In the genomic region with DNA sequence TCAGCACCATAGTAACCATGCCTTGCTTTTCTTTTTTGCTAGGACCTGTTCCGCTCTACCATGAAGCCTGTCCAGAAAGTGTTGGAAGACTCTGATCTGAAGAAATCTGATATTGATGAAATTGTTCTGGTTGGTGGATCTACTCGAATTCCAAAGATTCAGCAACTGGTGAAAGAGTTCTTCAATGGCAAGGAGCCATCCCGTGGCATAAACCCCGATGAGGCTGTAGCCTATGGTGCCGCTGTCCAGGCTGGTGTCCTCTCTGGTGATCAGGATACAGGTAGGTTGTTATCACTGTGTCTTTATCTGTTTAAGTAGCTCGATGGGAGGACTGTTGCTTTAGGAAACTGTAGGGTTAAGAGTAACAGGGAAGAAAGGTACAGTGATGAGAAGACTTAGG, we compare ENCODE assay signal across 11 mouse cellular contexts. TPM values are rescaled to one million over a fixed set of nuclear protein-coding genes. Genes with fewer than 3 reads are reported as not detected.
DNase-seq lines count a peak whose midpoint lies in the region; ATAC-seq and TF ChIP-seq lines count a peak whose summit lies in the region.
"Had no signal": no experiment of that assay in that cellular context is flagged by ENCODE, and none has a peak within 500 bp of the region (broad histone marks: within the 10 kb centered on the region; RNA-seq: fewer than 3 reads in every experiment).

No protein-coding gene starts in this region.

- no peak for ATAC-seq in lung, embryonic 14.5 days (ENCODE audit: insufficient read depth)
- no peak for ATAC-seq in forebrain, embryonic 13.5 days
- no peak for ATAC-seq in limb, embryonic 14.5 days (ENCODE audit: low FRiP score, low read depth)
- no peak for ATAC-seq in neural tube, embryonic 15.5 days (ENCODE audit: low FRiP score)
- ATAC-seq in megakaryocyte-erythroid progenitor cell, adult 5-6 weeks (replicated peaks; ENCODE audit: low FRiP score, low TSS enrichment, poor library complexity, severe bottlenecking), result no peak
- no peak for ATAC-seq in erythroid progenitor cell, adult 5-6 weeks (replicated peaks; ENCODE audit: low FRiP score, poor library complexity, severe bottlenecking)
- ATAC-seq: activated CD4-positive, CD25-positive, alpha-beta regulatory T cell, adult 4 months had no signal

- peak overlapping the region; percentile 62 for H3K4me2 ChIP-seq in lung, embryonic 14.5 days
- peak overlapping the region; percentile 77 for H3K4me2 ChIP-seq in forebrain, embryonic 13.5 days
- peak overlapping the region; percentile 76 for H3K4me2 ChIP-seq in limb, embryonic 14.5 days (replicated peaks; ENCODE audit: low read depth, low read length, severe bottlenecking)
- peak overlapping the region; percentile 69 for H3K4me2 ChIP-seq in neural tube, embryonic 15.5 days

- H3K9ac ChIP-seq in lung, embryonic 14.5 days, result no peak overlapping the region
- no peak overlapping the region for H3K9ac ChIP-seq in forebrain, embryonic 13.5 days
- no peak overlapping the region for H3K9ac ChIP-seq in limb, embryonic 14.5 days (ENCODE audit: low read depth, low read length, severe bottlenecking)
- no peak overlapping the region for H3K9ac ChIP-seq in neural tube, embryonic 15.5 days (replicated peaks)

- H3K4me1 ChIP-seq in lung, embryonic 14.5 days (ENCODE audit: insufficient read depth), result peaks cover 29% of the 10 kb centered on the region
- peaks cover 64% of the 10 kb centered on the region for H3K4me1 ChIP-seq in forebrain, embryonic 13.5 days
- peaks cover 37% of the 10 kb centered on the region for H3K4me1 ChIP-seq in limb, embryonic 14.5 days (ENCODE audit: control insufficient read depth, insufficient read depth, low read length)
- H3K4me1 ChIP-seq in neural tube, embryonic 15.5 days, result peaks cover 69% of the 10 kb centered on the region

- no peaks in the 10 kb centered on the region for H3K27me3 ChIP-seq in lung, embryonic 14.5 days (ENCODE audit: insufficient read depth, low read length)
- H3K27me3 ChIP-seq in forebrain, embryonic 13.5 days, result no peaks in the 10 kb centered on the region
- H3K27me3 ChIP-seq in limb, embryonic 14.5 days (ENCODE audit: control insufficient read depth, insufficient read depth, low read length), result no peaks in the 10 kb centered on the region
- H3K27me3 ChIP-seq in neural tube, embryonic 15.5 days (replicated peaks), result no peaks in the 10 kb centered on the region

- no peak overlapping the region for H3K27ac ChIP-seq in lung, embryonic 14.5 days (ENCODE audit: low read depth)
- no peak overlapping the region for H3K27ac ChIP-seq in forebrain, embryonic 13.5 days
- no peak overlapping the region for H3K27ac ChIP-seq in limb, embryonic 14.5 days (replicated peaks; ENCODE audit: low read depth, low read length)
- H3K27ac ChIP-seq in neural tube, embryonic 15.5 days (replicated peaks), result no peak overlapping the region

- no peaks in the 10 kb centered on the region for H3K9me3 ChIP-seq in lung, embryonic 14.5 days (ENCODE audit: low read depth, low read length)
- H3K9me3 ChIP-seq in forebrain, embryonic 13.5 days (replicated peaks), result no peaks in the 10 kb centered on the region
- no peaks in the 10 kb centered on the region for H3K9me3 ChIP-seq in limb, embryonic 14.5 days (ENCODE audit: control insufficient read depth, low read length)
- no peaks in the 10 kb centered on the region for H3K9me3 ChIP-seq in neural tube, embryonic 15.5 days (replicated peaks)

- 84% methylated on average over 6 of the region's 6 CpGs for WGBS in lung, embryonic 14.5 days
- WGBS in forebrain, embryonic 13.5 days, result 93% methylated on average over 6 of the region's 6 CpGs
- 90% methylated on average over 6 of the region's 6 CpGs for WGBS in limb, embryonic 14.5 days
- WGBS in neural tube, embryonic 15.5 days, result 91% methylated on average over 6 of the region's 6 CpGs

- H3K4me3 ChIP-seq in lung, embryonic 14.5 days (ENCODE audit: low read depth, low read length), result peak overlapping the region; percentile 94
- H3K4me3 ChIP-seq in forebrain, embryonic 13.5 days, result 0 out of 2 replicates have a peak overlapping the region, but pooled peaks have one; percentile 99
- H3K4me3 ChIP-seq in limb, embryonic 14.5 days (replicated peaks; ENCODE audit: low read length), result peak overlapping the region; percentile 98
- H3K4me3 ChIP-seq in neural tube, embryonic 15.5 days (replicated peaks), result peak overlapping the region; percentile 81; the same call in 1 of the 2 replicates

- no peak for TF ChIP-seq CTCF in lung, embryonic 14.5 days (IDR thresholded peaks at IDR 0.05; ENCODE audit: low read depth)

- no peak for TF ChIP-seq POLR2A in limb, embryonic 14.5 days (IDR thresholded peaks at IDR 0.05; ENCODE audit: borderline replicate concordance, extremely low read depth, insufficient read depth, insufficient read length)

- peaks cover 71% of the 10 kb centered on the region for H3K36me3 ChIP-seq in lung, embryonic 14.5 days (ENCODE audit: insufficient read depth)
- H3K36me3 ChIP-seq in forebrain, embryonic 13.5 days (ENCODE audit: poor library complexity, severe bottlenecking), result peaks cover 63% of the 10 kb centered on the region
- peaks cover 67% of the 10 kb centered on the region for H3K36me3 ChIP-seq in limb, embryonic 14.5 days (ENCODE audit: control insufficient read depth, insufficient read depth, low read length)
- H3K36me3 ChIP-seq in neural tube, embryonic 15.5 days, result peaks cover 56% of the 10 kb centered on the region

- no peak for DNase-seq in lung, embryonic 14.5 days
- no peak for DNase-seq in lung, postnatal 36 days
- DNase-seq in limb, embryonic 14.5 days (ENCODE audit: low spot score), result no peak
- DNase-seq in left cerebral cortex, adult 18-20 months (ENCODE audit: low spot score in 2 of 2), result no peak
- DNase-seq: lung, postnatal 10 days had no signal

RNA-seq across cellular contexts. Expression of gene Hspa5, which starts 2.7 kb away (rescaled TPM):
- 981 and 1,088 TPM in 2 replicates for polyA plus RNA-seq in lung, embryonic 14.5 days (2014; fragmentation: Nextera tagmentation; extraction: Ambion mirVana)
- polyA plus RNA-seq in forebrain, embryonic 13.5 days (2015; fragmentation: Nextera tagmentation; extraction: Ambion mirVana), result 424 and 446 TPM in 2 replicates
- polyA plus RNA-seq in limb, embryonic 14.5 days (2012; rRNA removed), result 780 and 914 TPM in 2 replicates
- 756 and 840 TPM in 2 replicates for polyA plus RNA-seq in limb, embryonic 14.5 days (2014; fragmentation: Nextera tagmentation; extraction: Ambion mirVana)
- polyA plus RNA-seq in neural tube, embryonic 15.5 days (2015; fragmentation: Nextera tagmentation; extraction: Ambion mirVana), result 475 and 549 TPM in 2 replicates
- 185 and 219 TPM in 2 replicates for total RNA-seq in megakaryocyte-erythroid progenitor cell, adult 5-6 weeks (2014; fragmentation: Nextera tagmentation)
- total RNA-seq in megakaryocyte-erythroid progenitor cell, adult 5-6 weeks (2017), result 866 and 884 TPM in 2 replicates
- total RNA-seq in erythroid progenitor cell, adult 5-6 weeks (2015; ENCODE audit: low replicate concordance), result 168 and 188 TPM in 2 replicates
- total RNA-seq in erythroid progenitor cell, adult 5-6 weeks (2017; ENCODE audit: low replicate concordance), result 512 and 550 TPM in 2 replicates
- total RNA-seq in left cerebral cortex, adult 18-20 months (2021), result 100 to 1,000 TPM; 342 to 419 TPM

RNA-seq across cellular contexts. Expression of gene Gapvd1, which starts 19.5 kb away (rescaled TPM):
- polyA plus RNA-seq in lung, embryonic 14.5 days (2014; fragmentation: Nextera tagmentation; extraction: Ambion mirVana), result 84.4 and 91.7 TPM in 2 replicates
- 112 and 123 TPM in 2 replicates for polyA plus RNA-seq in forebrain, embryonic 13.5 days (2015; fragmentation: Nextera tagmentation; extraction: Ambion mirVana)
- 41.4 and 42.2 TPM in 2 replicates for polyA plus RNA-seq in limb, embryonic 14.5 days (2012; rRNA removed)
- 84.2 and 87.7 TPM in 2 replicates for polyA plus RNA-seq in limb, embryonic 14.5 days (2014; fragmentation: Nextera tagmentation; extraction: Ambion mirVana)
- 102 and 105 TPM in 2 replicates for polyA plus RNA-seq in neural tube, embryonic 15.5 days (2015; fragmentation: Nextera tagmentation; extraction: Ambion mirVana)
- 75.3 and 87.5 TPM in 2 replicates for total RNA-seq in megakaryocyte-erythroid progenitor cell, adult 5-6 weeks (2014; fragmentation: Nextera tagmentation)
- total RNA-seq in megakaryocyte-erythroid progenitor cell, adult 5-6 weeks (2017), result 84.3 and 99.7 TPM in 2 replicates
- total RNA-seq in erythroid progenitor cell, adult 5-6 weeks (2015; ENCODE audit: low replicate concordance), result 106 and 118 TPM in 2 replicates
- 198 and 392 TPM in 2 replicates for total RNA-seq in erythroid progenitor cell, adult 5-6 weeks (2017; ENCODE audit: low replicate concordance)
- 100 to 1,000 TPM; 102 to 107 TPM for total RNA-seq in left cerebral cortex, adult 18-20 months (2021)

RNA-seq across cellular contexts. Expression of gene Rabepk, which starts 25.2 kb away (rescaled TPM):
- 39.6 and 45.0 TPM in 2 replicates for polyA plus RNA-seq in lung, embryonic 14.5 days (2014; fragmentation: Nextera tagmentation; extraction: Ambion mirVana)
- 27.2 and 29.8 TPM in 2 replicates for polyA plus RNA-seq in forebrain, embryonic 13.5 days (2015; fragmentation: Nextera tagmentation; extraction: Ambion mirVana)
- polyA plus RNA-seq in limb, embryonic 14.5 days (2012; rRNA removed), result 30.1 and 35.7 TPM in 2 replicates
- 41.8 and 42.8 TPM in 2 replicates for polyA plus RNA-seq in limb, embryonic 14.5 days (2014; fragmentation: Nextera tagmentation; extraction: Ambion mirVana)
- 23.2 and 31.7 TPM in 2 replicates for polyA plus RNA-seq in neural tube, embryonic 15.5 days (2015; fragmentation: Nextera tagmentation; extraction: Ambion mirVana)
- 23.3 and 30.8 TPM in 2 replicates for total RNA-seq in megakaryocyte-erythroid progenitor cell, adult 5-6 weeks (2014; fragmentation: Nextera tagmentation)
- total RNA-seq in megakaryocyte-erythroid progenitor cell, adult 5-6 weeks (2017), result 46.9 and 53.8 TPM in 2 replicates
- 1.3 and 9.0 TPM in 2 replicates for total RNA-seq in erythroid progenitor cell, adult 5-6 weeks (2015; ENCODE audit: low replicate concordance)
- total RNA-seq in erythroid progenitor cell, adult 5-6 weeks (2017; ENCODE audit: low replicate concordance), result 1.5 and 4.7 TPM in 2 replicates
- total RNA-seq in left cerebral cortex, adult 18-20 months (2021), result 10 to 100 TPM; 32.7 to 36.6 TPM

RNA-seq across cellular contexts. Expression of gene Fbxw2, which starts 51.6 kb away (rescaled TPM):
- polyA plus RNA-seq in lung, embryonic 14.5 days (2014; fragmentation: Nextera tagmentation; extraction: Ambion mirVana), result 73.8 and 77.5 TPM in 2 replicates
- 86.8 and 103 TPM in 2 replicates for polyA plus RNA-seq in forebrain, embryonic 13.5 days (2015; fragmentation: Nextera tagmentation; extraction: Ambion mirVana)
- 55.1 and 57.8 TPM in 2 replicates for polyA plus RNA-seq in limb, embryonic 14.5 days (2012; rRNA removed)
- polyA plus RNA-seq in limb, embryonic 14.5 days (2014; fragmentation: Nextera tagmentation; extraction: Ambion mirVana), result 68.3 and 83.9 TPM in 2 replicates
- polyA plus RNA-seq in neural tube, embryonic 15.5 days (2015; fragmentation: Nextera tagmentation; extraction: Ambion mirVana), result 101 and 102 TPM in 2 replicates
- total RNA-seq in megakaryocyte-erythroid progenitor cell, adult 5-6 weeks (2014; fragmentation: Nextera tagmentation), result 46.3 and 61.9 TPM in 2 replicates
- 73.6 and 75.1 TPM in 2 replicates for total RNA-seq in megakaryocyte-erythroid progenitor cell, adult 5-6 weeks (2017)
- 92.6 and 93.5 TPM in 2 replicates for total RNA-seq in erythroid progenitor cell, adult 5-6 weeks (2015; ENCODE audit: low replicate concordance)
- 95.5 and 121 TPM in 2 replicates for total RNA-seq in erythroid progenitor cell, adult 5-6 weeks (2017; ENCODE audit: low replicate concordance)
- total RNA-seq in left cerebral cortex, adult 18-20 months (2021), result 10 to 100 TPM; 89.3 to 94.3 TPM

RNA-seq across cellular contexts. Expression of gene Gm34653, which starts 58.3 kb away (rescaled TPM):
- not detected in 2 replicates for polyA plus RNA-seq in lung, embryonic 14.5 days (2014; fragmentation: Nextera tagmentation; extraction: Ambion mirVana)
- 0.10 TPM in 1 of 2 replicates, not detected in the other for polyA plus RNA-seq in forebrain, embryonic 13.5 days (2015; fragmentation: Nextera tagmentation; extraction: Ambion mirVana)
- polyA plus RNA-seq in limb, embryonic 14.5 days (2012; rRNA removed), result 0.04 and 0.05 TPM in 2 replicates
- polyA plus RNA-seq in limb, embryonic 14.5 days (2014; fragmentation: Nextera tagmentation; extraction: Ambion mirVana), result not detected in 2 replicates
- not detected in 2 replicates for polyA plus RNA-seq in neural tube, embryonic 15.5 days (2015; fragmentation: Nextera tagmentation; extraction: Ambion mirVana)
- 0.37 and 1.9 TPM in 2 replicates for total RNA-seq in megakaryocyte-erythroid progenitor cell, adult 5-6 weeks (2014; fragmentation: Nextera tagmentation)
- total RNA-seq in megakaryocyte-erythroid progenitor cell, adult 5-6 weeks (2017), result not detected in 2 replicates
- total RNA-seq in erythroid progenitor cell, adult 5-6 weeks (2015; ENCODE audit: low replicate concordance), result 1.3 TPM in 1 of 2 replicates, not detected in the other
- total RNA-seq in erythroid progenitor cell, adult 5-6 weeks (2017; ENCODE audit: low replicate concordance), result not detected in 2 replicates
- total RNA-seq in left cerebral cortex, adult 18-20 months (2021), result under 1 TPM in 1 of 2 experiments, not detected in 1; 0.21 TPM
- polyA plus RNA-seq: activated CD4-positive, CD25-positive, alpha-beta regulatory T cell, adult 4 months; spleen, adult 2 months had no signal
